Mouse (Mus musculus) leukemia stem cell, adult 10-12 weeks (primary cell): ENCODE data around the gene Slc22a14. TPM values are rescaled to one million over a fixed set of nuclear protein-coding genes. Genes with fewer than 3 reads are reported as not detected.

Experiments
- polyA plus RNA-seq: library from polyadenylated mRNA; stranded (reverse); fragments of >175 nt; gene quantifications from 2 replicates; pipeline ENCODE4 v1.2.3, GENCODE M21; 2012; ENCODE audit warnings: low replicate concordance

Gene Slc22a14
- polyA plus RNA-seq = not detected in 2 replicates

GRCm38 (mm10) chr9:119365284-119365683 is at the start of gene Slc22a14:
TSS of gene Slc22a14 (minus strand) at chr9:119365553.

GRCm38 (mm10) chr9:119401801-119402214 is 36.5 kb upstream of the Slc22a14 start, which contains the start of gene Acvr2b:
TSS of gene Acvr2b (plus strand) at chr9:119402118.

DNA sequence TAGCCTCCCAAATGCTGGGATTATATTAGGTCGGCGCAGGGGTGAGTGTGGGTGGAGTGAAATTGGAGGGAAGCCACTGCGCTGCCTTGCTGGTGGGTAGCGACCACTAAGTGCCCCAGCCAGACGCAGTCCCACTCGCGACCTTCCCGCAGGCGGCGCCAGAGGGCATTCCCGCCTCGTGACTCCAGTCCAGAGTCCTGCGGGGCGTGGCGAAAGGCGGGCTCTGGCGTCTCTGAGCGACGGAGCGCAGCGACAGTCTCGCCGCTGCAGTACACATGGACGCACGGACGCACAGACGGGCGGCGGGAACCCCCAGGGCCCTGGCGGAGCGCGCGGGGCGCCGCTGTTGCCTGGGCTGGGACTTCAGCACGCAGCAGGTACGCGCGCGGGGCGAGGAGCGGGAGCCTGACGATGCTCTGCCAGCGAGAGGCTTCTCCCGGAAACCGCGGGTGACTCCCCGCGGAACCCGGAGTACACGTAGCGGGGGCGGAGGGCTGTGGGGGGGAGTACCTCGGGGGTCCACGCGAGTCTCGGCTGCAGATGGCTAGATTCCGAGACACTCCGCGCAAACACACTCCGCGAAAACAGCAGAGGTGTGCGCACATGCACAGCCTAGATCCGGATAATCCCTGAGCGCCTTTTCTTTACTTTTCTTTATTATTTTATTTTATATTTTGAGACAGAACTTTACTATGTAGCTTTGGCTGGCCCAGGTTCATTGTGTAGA is 7.9 kb downstream of the Slc22a14 start, which contains the start of gene Xylb:
TSS of gene Xylb (plus strand) at position 51 of the 727 bp plus-strand sequence.

GRCm38 (mm10) chr9:119340909-119341816 is 24.2 kb downstream of the Slc22a14 start, which contains the start of gene Myd88:
TSS of gene Myd88 (minus strand) at chr9:119341411.

GRCm38 (mm10) chr9:119339558-119340211 is 25.7 kb downstream of the Slc22a14 start, which contains the start of gene Acaa1a:
TSS of gene Acaa1a (plus strand) at chr9:119339676.

DNA sequence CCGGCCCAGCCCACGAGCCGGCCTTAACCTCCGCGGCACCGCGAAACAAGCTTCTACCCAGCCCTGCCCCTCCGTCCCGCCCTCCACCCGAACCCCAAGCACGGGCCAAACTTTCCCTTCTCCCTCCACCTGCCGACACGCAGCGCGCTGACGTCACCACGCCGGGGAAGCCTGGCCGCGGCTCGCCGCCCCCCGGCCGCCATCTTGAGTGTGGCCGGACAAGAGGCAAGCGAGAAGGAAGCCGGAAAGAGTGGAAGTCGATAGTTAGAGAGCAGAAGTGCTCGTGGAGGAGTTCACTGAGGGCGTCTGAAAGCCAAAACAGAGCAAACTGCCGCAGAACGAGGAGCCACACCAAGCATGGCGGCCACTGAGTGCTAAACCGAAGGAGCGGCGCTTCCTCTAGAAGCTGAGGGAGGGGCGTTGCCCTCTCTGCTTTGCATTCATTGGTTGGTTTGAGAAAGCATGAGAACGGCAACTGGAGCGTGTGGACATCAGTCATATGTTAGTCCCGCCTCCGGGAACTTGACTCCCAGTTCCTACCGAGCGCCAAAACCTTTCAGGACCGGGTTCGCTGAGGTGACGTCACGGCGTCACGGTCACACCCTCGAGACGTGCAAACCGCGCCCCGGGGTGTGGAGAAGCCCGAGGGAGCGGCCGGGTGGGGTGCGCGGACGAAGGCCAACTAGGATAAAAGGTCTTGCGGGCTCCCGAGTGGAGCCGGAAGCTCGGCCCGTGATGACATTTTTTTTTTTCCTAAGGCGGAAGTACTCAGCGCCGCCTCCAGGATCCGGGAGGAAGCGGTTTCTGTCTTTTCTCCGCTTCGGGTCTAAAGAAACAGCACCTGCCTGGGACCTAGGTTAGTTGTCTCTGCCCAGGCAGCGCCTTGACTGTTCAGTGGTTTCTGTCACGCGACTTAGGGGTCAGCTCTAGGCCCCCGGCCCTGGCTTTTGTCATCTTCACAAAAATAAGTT is 42.8 kb downstream of the Slc22a14 start, which contains the start of gene Oxsr1:
TSS of gene Oxsr1 (minus strand) at position 139 of the 971 bp plus-strand sequence.

DNA sequence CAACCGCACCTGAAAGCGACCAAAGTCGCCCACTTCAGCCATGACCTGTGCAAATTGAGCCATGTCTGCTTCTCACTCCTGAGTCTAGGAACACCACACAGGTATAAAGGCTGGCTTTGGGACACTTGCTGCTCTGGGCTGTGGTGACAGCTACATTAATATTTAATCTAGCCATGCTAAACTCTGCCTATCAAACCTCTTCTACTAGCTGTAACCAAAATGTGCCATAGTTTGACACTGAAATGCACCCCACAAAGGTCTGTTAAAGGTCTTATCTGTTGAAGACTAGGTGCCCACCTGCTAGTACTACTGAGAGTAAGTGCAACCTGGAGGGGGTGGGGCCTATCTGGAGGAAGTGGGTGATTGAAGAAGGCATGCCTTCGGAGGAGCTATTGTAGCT is 156.4 kb downstream of the Slc22a14 start, which contains the start of gene Slc22a13:
TSS of gene Slc22a13 (minus strand) at position 101 of the 400 bp plus-strand sequence.

DNA sequence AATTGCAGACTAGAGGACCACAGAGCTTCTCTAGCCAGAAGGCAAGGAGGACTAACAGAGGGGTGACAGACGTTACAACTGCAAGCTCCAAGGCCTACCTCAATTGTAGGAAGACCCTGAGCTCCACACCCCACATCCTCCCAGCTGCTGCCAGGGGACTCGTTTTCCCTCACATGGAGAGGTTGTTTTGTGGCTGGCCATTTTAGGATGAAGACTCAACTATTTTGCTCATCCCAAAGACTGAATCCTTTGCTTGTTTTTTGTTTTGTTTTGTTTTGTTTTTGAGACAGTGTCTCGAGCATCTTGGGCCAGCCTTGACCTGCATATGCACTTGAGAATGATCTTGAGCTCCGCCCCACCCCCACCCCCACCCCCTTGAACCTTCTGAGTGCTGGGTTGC is 206.5 kb downstream of the Slc22a14 start, which contains the start of gene Gm47289:
TSS of gene Gm47289 (plus strand) at position 301 of the 400 bp plus-strand sequence.

GRCm38 (mm10) chr9:119156278-119157201 is 208.8 kb downstream of the Slc22a14 start, which contains the start of gene Acaa1b:
TSS of gene Acaa1b (minus strand) at chr9:119157093.

Other genes starting within 250 kb of the Slc22a14 start
- gene Acaa1b, start 208.5 kb downstream of the Slc22a14 start, polyA plus RNA-seq = 0.56 and 1.1 TPM in 2 replicates
- gene Gm47289, start 206.4 kb downstream of the Slc22a14 start, polyA plus RNA-seq = 0.09 TPM in 1 of 2 replicates, not detected in the other
- 0.20 and 0.23 TPM in 2 replicates for gene Slc22a13, start 156.5 kb downstream of the Slc22a14 start, polyA plus RNA-seq
- gene Oxsr1, start 43.1 kb downstream of the Slc22a14 start, polyA plus RNA-seq = 14.6 and 19.1 TPM in 2 replicates
- gene Acaa1a, start 25.9 kb downstream of the Slc22a14 start, polyA plus RNA-seq = 31.3 and 61.6 TPM in 2 replicates
- gene Myd88, start 24.1 kb downstream of the Slc22a14 start, polyA plus RNA-seq = 27.2 and 32.5 TPM in 2 replicates
- gene Xylb, start 8.2 kb downstream of the Slc22a14 start, polyA plus RNA-seq = 4.6 and 8.9 TPM in 2 replicates
- gene Acvr2b, start 36.6 kb upstream of the Slc22a14 start, polyA plus RNA-seq = 0.43 and 0.51 TPM in 2 replicates
- gene Exog, start 79.4 kb upstream of the Slc22a14 start, polyA plus RNA-seq = 0.54 and 2.0 TPM in 2 replicates
- 0.02 and 0.06 TPM in 2 replicates for gene Scn5a, start 213.5 kb upstream of the Slc22a14 start, polyA plus RNA-seq